Mouse (Mus musculus): ENCODE results near the gene Atp1a2.
"Not testable (repeated sequence)": the region's sequence is repeated elsewhere in the genome, so short reads cannot be mapped to it uniquely, and the experiment has no call there.

Gene Atp1a2

GRCm38 (mm10) chr1:172273386-172273785 lies 24.5 kb downstream of the Atp1a2 start:
- DNase-seq (ENCODE audit: low read depth, low spot score): no peak

GRCm38 (mm10) chr1:172271765-172272164 lies 26.1 kb downstream of the Atp1a2 start:
- DNase-seq (ENCODE audit: low read depth, low spot score): no peak

- DNase-seq (ENCODE audit: low read depth, low spot score): no peak
Observed at GRCm38 (mm10) chr1:172271208-172271607, 26.7 kb downstream of the Atp1a2 start.

GRCm38 (mm10) chr1:172261477-172262078 lies 36.3 kb downstream of the Atp1a2 start, which contains the start of gene Igsf8:
Gene Igsf8, plus strand, starts transcription at chr1:172261641.
- DNase-seq (ENCODE audit: low read depth, low spot score): no peak

- DNase-seq (ENCODE audit: low read depth, low spot score): no peak
Observed at GRCm38 (mm10) chr1:172258314-172258713, 39.5 kb downstream of the Atp1a2 start, which contains the start of gene Atp1a4. Gene Atp1a4, minus strand, starts transcription at chr1:172258414.

GRCm38 (mm10) chr1:172247679-172248078 lies 50.2 kb downstream of the Atp1a2 start:
- DNase-seq (ENCODE audit: low read depth, low spot score): no peak

- DNase-seq (ENCODE audit: low read depth, low spot score): no peak
Observed at GRCm38 (mm10) chr1:172247216-172247615, 50.6 kb downstream of the Atp1a2 start.

- DNase-seq (ENCODE audit: low read depth, low spot score): not testable (repeated sequence)
Observed at GRCm38 (mm10) chr1:172244645-172245044, 53.2 kb downstream of the Atp1a2 start.

GRCm38 (mm10) chr1:172243547-172244205 lies 54.2 kb downstream of the Atp1a2 start:
- DNase-seq (ENCODE audit: low read depth, low spot score): no peak

- no peak for DNase-seq (ENCODE audit: low read depth, low spot score)
Observed at GRCm38 (mm10) chr1:172242401-172242800, 55.5 kb downstream of the Atp1a2 start.

GRCm38 (mm10) chr1:172240945-172241708 lies 56.7 kb downstream of the Atp1a2 start:
- no peak for DNase-seq (ENCODE audit: low read depth, low spot score)

- no peak for DNase-seq (ENCODE audit: low read depth, low spot score)
Observed at GRCm38 (mm10) chr1:172229215-172229614, 68.6 kb downstream of the Atp1a2 start.

- DNase-seq (ENCODE audit: low read depth, low spot score): no peak
Observed at GRCm38 (mm10) chr1:172228209-172228608, 69.7 kb downstream of the Atp1a2 start.
